Mouse (Mus musculus): ENCODE data around the gene Stk38.
"Not testable (repeated sequence)": the region's sequence is repeated elsewhere in the genome, so short reads cannot be mapped to it uniquely, and the experiment has no call there.

Gene Stk38

DNA sequence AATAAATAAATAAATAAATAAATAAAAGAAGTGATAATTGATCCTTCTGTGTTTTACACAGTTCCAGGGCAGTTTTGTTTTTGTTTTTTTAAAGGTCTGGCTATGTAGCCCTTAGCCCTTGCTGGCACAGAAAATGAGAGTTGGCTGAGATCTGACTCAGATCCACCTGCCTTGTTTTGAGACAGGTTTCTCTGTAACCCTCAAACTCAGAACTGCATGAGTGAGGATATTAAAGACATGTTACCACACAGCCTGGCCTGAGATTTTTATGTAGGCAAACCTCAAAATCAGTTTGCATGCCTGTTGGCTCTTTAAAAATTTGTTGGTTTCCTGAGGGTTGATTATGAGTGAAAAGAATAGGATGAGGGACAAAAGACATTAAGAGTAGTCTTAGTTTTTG is 27.7 kb upstream of the Stk38 start:
- no peak for DNase-seq (ENCODE audit: low spot score in 2 of 2)

DNA sequence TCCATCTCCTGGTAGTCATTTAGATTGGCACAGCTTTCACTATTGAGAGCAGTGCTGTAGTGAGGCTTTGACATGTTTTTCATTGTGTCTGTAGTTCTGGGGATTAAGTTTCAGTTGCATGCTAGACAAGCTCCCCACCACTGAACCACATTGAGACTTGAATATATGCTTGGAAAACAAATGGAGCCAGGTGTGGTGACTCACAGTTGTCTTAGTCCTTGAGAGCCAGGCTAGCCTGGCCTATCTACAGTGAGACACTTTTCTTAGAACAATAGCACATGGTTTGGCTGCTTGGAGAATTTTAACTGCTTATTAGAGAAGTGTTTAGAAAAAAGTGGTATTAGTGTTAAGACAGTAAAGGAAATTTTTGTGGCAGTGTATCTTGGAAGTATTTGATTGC is 26.5 kb upstream of the Stk38 start:
- no peak for DNase-seq (ENCODE audit: low spot score in 2 of 2)

DNA sequence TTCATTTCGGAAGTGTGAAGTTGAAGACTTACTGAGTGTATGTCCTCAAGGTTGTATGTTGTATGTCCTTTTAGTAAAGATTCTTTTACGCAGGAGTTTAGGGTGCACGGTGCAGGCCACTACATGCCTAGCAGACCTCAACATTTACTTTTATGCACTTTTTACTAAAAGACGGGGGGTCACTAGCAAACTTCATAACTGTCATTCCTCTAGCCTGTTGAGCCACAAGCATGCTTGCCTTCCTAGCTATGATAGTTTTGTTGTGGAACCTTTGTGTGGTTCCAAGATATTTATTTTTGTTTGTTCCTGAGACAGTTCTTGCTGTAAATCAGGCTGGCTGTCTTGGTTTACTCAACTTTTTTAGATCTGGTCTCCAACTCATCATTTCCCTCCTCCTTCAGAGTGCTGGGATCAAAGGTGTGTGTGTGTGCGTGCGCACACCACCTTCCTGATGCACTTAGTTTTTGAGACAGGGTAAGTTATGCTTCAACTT is 25.8 kb upstream of the Stk38 start:
- DNase-seq (ENCODE audit: low spot score in 2 of 2), result no peak

DNA sequence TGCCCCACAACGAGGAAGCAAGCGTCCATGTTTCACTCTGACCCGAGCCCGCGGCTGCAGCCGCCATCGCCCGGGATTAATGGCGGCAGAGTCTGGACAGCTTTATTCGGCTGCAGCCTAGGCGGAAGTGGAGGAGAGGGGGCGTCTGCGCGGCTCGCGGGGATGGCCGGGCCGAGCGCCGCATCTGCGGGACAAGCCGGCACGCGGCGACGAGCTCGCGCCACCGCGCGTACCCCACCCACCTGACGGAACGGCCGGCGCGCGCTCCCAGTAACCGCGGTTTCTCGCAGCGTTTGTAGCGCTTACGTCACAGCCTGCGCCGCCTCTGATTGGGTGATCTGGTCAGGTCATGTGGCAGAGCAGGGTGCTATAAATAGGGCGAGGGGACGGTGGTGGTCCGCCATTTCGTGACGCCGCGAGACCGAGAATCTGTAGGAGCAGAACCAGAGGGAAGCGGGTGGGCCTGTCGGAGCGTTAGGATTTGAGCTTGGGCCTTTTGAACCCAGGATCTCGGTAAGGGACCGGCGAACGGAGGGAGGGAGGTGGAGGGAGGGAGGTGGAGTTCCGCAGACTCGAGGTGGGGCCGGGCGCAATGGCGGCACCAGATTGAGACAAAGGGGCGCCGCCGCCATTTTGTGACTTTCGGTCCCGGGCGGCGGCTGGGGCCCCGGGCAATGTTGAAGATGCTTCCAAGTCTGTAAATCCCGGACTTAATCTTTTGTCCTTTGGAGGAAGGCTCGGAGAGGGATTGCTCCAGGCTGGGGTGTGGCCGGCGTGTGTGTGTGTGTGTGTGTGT is 24.7 kb upstream of the Stk38 start, which contains the start of gene Srsf3:
Srsf3 (plus strand) TSS at position 355 of the 796 bp plus-strand sequence.
- DNase-seq (ENCODE audit: low spot score in 2 of 2), result peak; percentile 98 to 99

DNA sequence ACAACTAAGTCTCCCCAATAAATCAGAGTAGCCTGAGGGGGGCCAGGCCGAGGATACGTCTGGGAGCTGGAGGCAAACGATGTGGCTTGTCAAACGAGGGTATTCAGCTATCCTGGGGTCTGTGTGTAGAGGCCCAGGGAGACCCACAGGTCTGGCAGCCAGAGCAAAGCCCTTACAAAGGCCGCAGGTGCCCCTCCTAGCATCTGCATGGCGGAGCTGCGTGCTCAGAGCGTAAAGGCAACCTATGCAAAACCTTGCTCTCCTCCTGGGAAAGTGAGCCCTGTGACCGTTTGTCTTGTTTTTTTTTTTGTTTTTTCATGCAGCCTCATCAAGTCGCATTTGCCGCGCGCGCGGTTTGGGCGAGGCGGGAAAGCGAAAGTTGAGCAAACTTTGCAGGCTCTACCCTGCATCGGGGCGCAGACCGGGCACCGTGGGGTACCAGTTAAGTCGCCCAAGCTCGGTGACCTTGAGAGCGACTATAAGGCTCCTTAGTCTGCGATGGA is 24.0 kb upstream of the Stk38 start:
- DNase-seq (ENCODE audit: low spot score in 2 of 2), result no peak

DNA sequence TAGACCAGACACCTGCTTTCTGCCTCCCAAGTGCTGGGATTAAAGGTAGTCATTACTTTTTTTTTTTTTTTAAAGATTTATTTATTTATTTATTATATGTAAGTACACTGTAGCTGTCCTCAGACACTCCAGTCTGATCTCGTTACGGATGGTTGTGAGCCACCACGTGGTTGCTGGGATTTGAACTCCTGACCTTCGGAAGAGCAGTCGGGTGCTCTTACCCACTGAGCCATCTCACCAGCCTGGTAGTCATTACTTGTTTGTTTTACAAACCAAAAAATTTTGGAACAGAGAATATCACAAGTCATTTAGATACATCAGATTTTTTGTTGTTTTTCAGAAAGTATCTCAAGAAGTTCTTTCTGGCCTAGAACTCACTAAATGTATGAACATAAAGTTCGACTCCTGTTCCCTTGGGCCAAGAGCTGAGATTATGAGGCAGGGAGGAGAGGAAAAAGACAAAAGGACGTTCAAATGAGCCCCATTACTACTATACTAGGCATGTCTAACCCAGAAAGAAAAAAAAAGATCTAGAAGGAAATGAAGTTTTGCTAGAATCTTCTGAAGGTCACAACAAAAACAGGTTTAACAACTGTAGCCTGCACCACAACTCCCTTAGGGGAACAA is 23.4 kb upstream of the Stk38 start:
- DNase-seq (ENCODE audit: low spot score in 2 of 2), result not testable (repeated sequence)

DNA sequence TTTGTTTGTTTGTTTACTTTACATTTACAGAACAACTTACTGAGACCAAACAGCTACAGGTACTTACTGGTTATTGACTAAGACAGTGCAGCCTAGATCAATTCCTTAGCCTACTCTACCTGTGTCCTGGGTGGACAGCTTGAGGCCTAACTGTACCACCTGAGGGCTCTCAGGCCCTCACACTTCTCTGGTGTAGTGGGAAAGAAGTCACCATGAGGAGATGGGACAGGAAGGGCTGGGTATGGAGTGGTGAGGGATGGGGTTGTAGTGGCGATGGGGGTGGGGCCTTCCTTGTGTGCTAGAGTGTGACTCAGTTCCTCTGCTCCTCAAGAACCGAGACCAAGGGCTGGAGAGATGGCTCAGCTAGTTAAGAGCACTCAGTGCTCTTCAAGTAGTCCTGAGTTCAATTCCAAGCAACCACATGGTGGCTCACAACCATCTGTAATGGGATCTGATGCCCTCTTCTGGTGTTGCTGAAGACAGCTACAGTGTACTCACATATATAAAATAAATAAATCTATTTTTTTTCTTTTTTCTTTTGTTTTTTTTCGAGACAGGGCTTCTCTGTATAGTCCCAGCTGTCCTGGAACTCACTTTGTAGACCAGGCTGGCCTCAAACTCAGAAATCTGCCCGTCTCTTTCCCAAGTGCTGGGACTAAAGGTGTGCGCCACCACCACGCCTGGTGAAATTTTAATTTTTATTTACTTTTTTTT is 22.7 kb upstream of the Stk38 start:
- no peak for DNase-seq (ENCODE audit: low spot score in 2 of 2)

DNA sequence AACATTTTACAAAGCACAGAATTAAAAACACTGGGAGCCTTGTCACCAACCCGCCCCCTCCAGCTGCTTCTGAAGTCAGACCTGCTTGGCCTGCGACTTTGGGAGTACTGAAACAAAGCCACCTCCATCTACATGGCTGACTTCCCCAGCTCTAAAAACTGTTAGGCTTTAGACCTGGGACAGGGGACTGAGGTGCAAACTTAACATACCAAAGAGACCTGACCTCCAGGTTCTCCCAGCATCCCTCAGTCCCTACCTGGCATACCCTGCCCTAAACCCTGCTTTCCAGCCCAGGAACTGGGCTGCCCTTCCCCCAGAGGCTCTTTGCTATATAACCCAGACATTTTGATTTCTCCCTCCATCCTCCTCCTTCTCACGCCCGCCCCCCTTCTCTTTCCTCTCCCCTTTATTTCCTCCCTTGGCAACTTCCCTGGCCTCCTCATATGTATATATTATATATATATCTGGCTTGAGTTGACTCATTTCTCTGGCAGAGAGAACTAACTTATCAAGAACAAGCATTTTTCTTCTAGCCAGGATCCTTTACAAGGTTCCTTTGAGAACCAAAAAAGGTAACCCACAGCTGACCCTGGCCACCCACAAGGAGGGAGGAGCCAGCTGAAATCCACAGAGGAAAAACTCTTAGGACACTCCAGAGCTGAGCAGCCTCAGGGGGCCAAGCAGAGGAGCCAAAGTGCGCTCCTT is 19.0 kb upstream of the Stk38 start:
- DNase-seq (ENCODE audit: low spot score in 2 of 2), result no peak

DNA sequence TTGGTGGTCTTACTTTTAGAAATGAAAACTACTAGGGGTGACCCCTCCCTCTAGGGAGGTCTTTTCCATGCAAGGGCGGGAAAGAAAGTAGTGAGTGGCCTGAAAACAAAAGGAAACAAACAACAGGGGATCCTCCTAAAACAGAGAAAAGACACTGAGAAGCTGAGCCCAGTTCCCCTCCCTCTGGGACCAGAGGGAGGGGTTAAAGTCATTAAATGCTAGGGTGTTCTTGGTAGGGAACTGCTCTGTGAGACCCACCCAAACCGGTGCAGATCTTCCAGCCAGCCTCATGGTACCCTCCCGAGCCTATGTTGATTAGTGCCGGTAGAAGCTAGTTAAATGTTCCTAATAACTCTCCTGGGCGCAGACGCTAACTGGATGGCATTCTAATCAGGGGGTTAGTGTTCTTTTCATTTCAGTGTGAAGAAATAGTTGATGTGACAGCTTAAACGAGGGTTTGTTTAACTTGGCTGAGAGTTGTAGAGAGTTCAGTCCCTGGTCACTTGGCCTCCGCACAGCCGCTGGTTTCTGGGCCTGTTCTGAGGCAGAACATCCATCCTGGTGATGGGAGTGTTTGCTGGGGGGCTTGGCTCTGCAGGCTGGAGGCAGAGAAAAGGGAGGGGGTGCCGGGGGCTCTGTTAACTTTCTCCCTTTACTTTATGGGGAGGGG is 17.2 kb upstream of the Stk38 start:
- no peak for DNase-seq (ENCODE audit: low spot score in 2 of 2)

DNA sequence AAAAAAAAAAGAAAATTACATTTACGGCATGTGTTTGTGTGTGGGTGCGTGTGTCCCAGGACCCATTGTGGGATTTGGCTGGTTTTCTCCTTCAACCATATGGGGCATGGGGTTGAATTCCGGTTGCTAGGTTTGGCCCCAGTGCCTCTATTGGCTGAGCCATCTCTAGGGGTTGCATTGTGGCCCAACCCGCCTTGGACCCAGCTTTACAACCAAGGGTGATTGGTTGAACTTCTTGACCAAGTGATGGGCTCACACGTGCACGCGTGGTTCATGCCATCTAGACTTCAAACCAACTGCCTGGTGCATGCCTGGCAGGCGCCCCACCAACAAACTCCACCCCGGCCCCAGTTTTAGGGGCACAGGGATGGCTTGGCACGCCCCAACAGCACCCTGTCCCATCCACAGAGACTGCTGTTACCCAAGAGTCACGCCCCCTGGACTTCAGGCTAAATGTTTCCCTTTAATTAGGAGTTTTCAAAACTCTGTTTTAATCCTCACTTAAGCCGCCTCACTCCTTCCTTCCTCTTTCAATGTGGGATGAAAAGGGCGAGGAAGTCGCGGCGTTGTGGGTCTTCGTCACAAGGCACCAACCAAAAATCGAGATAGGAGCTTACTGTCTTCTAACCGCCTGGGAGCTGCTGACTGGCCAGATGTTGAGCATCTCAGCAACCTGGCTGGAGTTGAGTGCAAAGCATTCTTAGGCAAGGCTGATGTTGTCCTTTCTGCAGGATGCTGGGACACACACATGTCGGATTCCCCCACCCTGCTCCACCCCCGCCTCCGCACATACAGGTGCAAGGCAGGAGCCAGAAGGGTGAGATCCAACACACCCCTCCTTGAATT is 16.5 kb upstream of the Stk38 start:
- DNase-seq (ENCODE audit: low spot score in 2 of 2), result no peak

DNA sequence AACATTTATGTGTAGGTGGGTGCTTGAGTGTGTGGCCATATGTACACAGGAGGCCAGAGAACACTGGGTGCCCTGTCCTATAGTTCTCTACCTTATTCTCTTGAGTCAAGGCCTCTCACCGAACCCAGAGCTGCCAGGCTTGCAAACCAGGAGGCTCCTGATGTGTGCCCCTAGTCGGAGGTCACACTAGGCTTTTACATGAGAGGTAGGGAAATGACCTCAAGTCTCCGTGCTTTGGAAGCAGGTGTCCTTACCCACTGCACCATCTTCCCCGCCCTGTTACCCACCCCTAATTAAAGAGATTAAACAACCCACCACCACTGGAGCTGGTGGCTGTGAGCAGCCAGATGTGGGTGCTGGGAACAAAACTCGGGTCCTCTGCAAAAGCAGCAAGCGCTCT is 15.6 kb upstream of the Stk38 start:
- DNase-seq (ENCODE audit: low spot score in 2 of 2), result no peak

DNA sequence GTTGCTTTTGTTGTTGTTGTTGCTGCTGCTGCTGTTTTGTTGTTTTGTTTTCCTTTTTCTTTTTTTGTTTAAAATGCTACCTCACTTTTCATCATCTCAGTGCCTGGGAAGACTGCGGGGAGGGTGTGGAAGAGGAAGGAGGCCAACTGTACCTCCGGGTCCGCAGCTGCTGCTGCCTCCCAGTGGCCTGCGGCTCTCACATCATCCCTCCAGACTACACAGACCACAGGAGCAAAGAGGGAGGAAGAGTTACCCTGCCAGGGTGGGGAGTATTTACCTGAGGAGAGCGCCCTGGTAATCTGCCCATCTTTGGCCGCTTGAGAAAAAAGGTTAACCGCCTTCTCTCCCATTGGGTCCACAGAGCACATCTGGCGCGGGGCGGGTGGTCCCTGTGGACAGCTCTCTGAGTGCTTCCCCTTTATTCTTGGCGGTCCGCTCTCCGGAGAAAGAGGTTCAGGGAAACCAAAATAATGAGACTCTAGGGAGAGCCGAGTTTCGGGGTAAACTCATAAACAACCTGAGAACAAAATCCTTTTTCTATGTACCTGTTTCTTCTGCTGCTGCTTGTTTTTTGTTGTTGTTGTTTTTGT is 14.5 kb upstream of the Stk38 start:
- DNase-seq (ENCODE audit: low spot score in 2 of 2), result no peak

DNA sequence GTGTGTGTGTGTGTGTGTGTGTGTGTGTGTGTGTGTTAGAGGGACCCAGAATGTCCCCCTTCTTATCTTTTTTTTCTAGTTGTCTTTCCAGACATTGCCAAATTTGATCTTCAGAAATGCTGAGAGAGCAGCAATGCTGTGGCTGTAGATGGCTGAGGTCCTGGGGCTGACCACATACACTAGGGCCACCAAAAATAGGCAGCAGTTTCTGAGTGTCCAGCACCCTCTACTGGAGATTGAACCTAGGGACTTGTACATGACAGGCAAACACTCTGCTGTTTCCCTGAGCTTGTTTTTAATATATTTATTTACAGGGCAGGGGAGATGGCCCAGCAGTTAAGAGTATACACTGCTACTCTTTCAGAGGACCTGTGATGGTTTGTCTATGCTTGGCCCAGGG is 12.6 kb upstream of the Stk38 start:
- no peak for DNase-seq (ENCODE audit: low spot score in 2 of 2)

DNA sequence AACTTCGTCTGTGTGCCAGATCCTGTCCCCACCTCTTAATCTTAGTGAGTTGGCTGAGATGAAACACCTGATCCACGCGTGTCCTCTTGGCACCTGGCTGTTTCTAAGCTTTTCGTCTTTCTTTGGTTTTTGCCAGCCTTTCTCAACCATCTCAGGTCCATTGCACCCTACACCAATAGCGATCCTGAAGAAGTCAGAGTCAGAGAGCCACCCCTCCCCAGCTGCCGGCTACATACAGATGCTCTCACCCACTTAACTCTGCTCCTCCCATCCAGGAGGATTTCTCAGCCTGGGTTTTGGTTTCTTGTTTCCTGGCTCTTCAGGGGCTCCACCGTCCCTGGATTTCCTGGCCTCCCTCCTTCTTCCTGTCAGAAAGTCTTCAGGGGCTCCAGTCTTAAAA is 11.6 kb upstream of the Stk38 start:
- DNase-seq (ENCODE audit: low spot score in 2 of 2), result no peak

DNA sequence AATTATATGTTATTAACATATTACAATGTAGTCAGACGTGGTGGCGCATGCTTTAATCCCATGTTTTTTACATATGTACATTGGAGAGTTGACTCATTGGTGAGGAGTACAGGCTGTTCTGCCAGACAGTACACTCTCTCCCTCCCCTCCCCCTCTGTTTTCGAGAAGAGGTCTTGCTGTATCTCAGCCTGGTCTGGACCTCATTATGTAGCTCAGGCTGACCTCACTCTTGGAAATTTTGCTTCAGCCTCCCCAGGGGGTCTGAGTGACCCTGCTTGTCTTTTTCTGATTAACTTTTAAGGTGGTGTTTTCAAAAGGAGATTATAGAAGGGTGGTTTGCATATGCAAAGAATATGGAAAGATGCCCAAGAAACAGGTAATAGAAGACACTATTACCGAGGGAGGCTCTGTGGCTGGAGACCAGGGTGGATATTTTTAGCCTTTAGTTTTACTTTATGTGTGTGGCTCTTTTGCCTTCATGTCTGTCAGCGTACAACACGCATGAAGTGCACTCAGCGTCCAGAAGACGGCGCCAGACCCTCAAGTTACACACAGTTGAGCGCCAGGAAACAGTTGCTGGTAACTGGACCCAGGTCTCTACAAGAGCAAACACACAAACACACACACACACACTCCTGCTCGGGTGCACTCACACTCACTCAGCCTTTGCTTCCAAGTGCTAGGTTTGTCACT is 10.6 kb upstream of the Stk38 start:
- peak; percentile 65 to 73 for DNase-seq (ENCODE audit: low spot score in 2 of 2)

DNA sequence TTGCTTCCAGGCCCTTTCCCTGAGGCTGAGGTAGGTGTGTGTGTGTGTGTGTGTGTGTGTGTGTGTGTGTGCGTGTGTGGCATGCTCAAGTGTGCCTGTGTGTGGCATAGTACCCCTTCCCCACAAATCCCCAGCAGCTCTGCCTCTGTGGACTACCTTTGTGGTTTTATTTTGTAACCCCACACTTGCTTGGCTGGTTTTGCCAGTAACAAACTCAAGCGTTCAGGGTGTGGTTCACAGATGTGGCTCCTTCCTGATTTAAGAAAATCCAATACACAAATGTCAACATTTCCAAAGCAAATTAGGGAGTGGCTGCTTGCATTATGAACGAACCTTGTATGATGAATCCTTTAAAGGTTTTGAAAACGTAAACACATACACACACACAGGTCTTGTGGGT is 8.9 kb upstream of the Stk38 start:
- no peak for DNase-seq (ENCODE audit: low spot score in 2 of 2)

DNA sequence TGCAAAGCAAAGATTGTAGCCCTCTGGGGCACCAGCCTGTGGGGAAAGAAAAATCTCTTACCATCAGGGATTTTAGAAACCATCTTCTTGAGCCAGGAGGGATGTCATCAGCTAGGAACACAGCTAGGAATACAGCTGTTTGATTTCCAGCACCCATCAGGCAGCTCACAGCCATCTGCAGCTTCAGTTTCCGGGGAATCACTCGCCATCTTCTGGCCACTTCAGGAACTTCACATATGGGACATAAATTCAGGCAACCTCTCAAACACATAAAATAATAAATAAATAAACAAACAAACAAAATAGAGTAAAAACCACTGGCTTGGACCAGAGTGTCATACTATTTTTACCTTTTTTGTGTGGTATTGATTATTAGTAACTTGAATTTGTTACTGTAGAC is 7.8 kb upstream of the Stk38 start:
- no peak for DNase-seq (ENCODE audit: low spot score in 2 of 2)

DNA sequence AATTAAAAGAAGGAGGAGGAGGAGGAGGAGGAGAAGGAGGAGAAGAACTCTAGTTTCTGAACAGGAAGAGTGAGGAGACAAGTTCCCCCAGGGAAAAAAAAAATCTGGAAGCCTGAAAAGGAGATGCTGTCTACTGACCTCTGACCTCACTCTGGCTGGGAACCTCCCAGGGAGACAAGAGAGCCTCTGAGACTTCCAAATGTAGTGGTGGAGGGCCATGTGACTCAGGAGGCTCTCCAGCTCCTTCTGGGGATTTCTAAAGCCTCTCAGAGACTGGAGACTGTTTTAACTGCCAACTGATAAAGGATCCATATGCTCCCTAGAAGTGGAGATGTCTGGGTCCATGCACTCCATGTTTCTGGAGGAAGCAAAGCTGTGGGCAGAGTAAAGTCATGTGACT is 6.4 kb upstream of the Stk38 start:
- peak in 1 of 2 experiments; percentile 63 for DNase-seq (ENCODE audit: low spot score in 2 of 2)

DNA sequence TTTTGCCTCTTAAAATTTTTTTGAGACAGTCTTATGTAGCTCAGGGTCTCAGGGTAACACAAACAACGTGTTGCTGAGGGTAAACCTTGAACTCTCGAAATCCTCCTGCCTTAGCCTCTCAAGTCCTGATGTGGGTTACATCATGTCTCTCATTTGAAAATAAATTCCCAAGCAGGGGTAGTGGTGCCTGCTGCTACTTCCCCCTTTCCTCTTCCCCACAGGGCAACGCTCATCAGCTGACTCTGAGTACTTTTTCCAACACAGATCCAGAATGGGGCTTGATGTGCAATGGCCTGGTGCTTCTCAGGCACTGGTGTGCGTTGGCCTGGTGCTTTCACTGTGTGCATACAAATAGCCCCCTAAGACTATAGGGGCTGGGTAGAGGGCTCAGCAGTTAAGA is 1.4 kb upstream of the Stk38 start:
- DNase-seq (ENCODE audit: low spot score in 2 of 2), result no peak

DNA sequence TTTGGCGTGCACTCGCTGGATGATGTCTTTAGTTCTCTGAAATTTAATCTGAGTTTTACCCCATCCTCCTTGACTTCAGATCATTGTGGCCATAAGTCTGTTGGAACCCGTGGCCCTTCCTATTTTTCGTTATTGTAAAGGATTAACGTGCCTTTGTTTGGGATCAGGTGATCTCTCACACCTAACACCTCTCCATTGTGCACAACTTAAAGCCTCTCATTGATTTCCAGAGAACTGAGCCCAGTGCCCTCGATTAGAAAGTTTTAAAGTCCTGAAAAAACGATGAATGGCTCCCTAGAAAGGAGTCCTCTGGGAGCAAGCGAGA is 493 bp upstream of the Stk38 start:
- DNase-seq (ENCODE audit: low spot score in 2 of 2), result no peak

Data from heart, adult 9 months (tissue).